Mouse (Mus musculus) gastrocnemius, postnatal 14 days (tissue): ENCODE measurements at regions not wholly inside any gene's neighbourhood (a gene's known extent, or its start where the extent isn't known, plus 50 kb on each side); places are given as distances from the start of the nearest gene placed in this dataset.

Experiments used
- microRNA-seq, 2 experiments: library from miRNA; unstranded; fragments of <30 nt; microRNA quantifications; one replicate each; pipeline ENCODE4 v1.2.0; 2021

Small RNAs in the stretch of these regions (microRNA-seq; reads per million reads assigned to microRNA genes)
- gene Gm27847: 0 reads per million in 2 experiments
